10 mouse cellular contexts compared by ENCODE assay signal in genomic region chr12:76954698-76955423, GRCm38 (mm10). TPM values are rescaled to one million over a fixed set of nuclear protein-coding genes. Genes with fewer than 3 reads are reported as not detected.
DNase-seq lines count a peak whose midpoint lies in the region; ATAC-seq and TF ChIP-seq lines count a peak whose summit lies in the region.
"Had no signal": no experiment of that assay in that cellular context is flagged by ENCODE, and none has a peak within 500 bp of the region (broad histone marks: within the 10 kb centered on the region; RNA-seq: fewer than 3 reads in every experiment).

No protein-coding gene starts in this region.

- H3K4me2 ChIP-seq in forebrain, embryonic 15.5 days (replicated peaks) = no peak overlapping the region
- H3K4me2 ChIP-seq in forebrain, embryonic 11.5 days (ENCODE audit: low read depth, low read length, severe bottlenecking) = no peak overlapping the region
- H3K4me2 ChIP-seq in lung, embryonic 16.5 days (ENCODE audit: low read depth, low read length) = peak overlapping the region; percentile 16; the same call in 1 of the 2 replicates
- H3K4me2 ChIP-seq in stomach, postnatal 0 days (replicated peaks; ENCODE audit: low read depth) = no peak overlapping the region; the same call in 1 of the 2 replicates
- H3K4me2 ChIP-seq: embryonic facial prominence, embryonic 13.5 days; neural tube, embryonic 12.5 days had no signal

- H3K9ac ChIP-seq in forebrain, embryonic 15.5 days (replicated peaks) = no peak overlapping the region
- no peak overlapping the region for H3K9ac ChIP-seq in forebrain, embryonic 11.5 days (ENCODE audit: low read length)
- 0 out of 2 replicates have a peak overlapping the region, but pooled peaks have one; percentile 27 for H3K9ac ChIP-seq in lung, embryonic 16.5 days (ENCODE audit: low read length)
- no peak overlapping the region for H3K9ac ChIP-seq in stomach, postnatal 0 days (ENCODE audit: low read length)
- H3K9ac ChIP-seq: embryonic facial prominence, embryonic 13.5 days; neural tube, embryonic 12.5 days had no signal

- no peak for TF ChIP-seq CTCF in stomach, postnatal 0 days (IDR thresholded peaks at IDR 0.05; ENCODE audit: low read depth)

- intact Hi-C loops in gastrocnemius, postnatal 14 days (cut with DNase I; ENCODE audit: low total_unique reads) = no loop called here

- 62% methylated on average over 10 of the region's 10 CpGs for WGBS in forebrain, embryonic 15.5 days
- 86% methylated on average over 10 of the region's 10 CpGs for WGBS in forebrain, embryonic 11.5 days
- 48% methylated on average over 10 of the region's 10 CpGs for WGBS in lung, embryonic 16.5 days
- whole genome bisulfite sequencing in stomach, postnatal 0 days = 33% methylated on average over 10 of the region's 10 CpGs

- H3K4me1 ChIP-seq in forebrain, embryonic 15.5 days = peaks cover 17% of the 10 kb centered on the region
- H3K4me1 ChIP-seq in forebrain, embryonic 11.5 days (replicated peaks; ENCODE audit: control insufficient read depth, insufficient read depth, low read length) = no peaks in the 10 kb centered on the region
- H3K4me1 ChIP-seq in lung, embryonic 16.5 days (replicated peaks; ENCODE audit: control insufficient read depth, insufficient read depth, low read length) = peaks cover 20% of the 10 kb centered on the region
- 0 out of 2 replicates have a peak, but pooled peaks cover 6% of the 10 kb centered on the region for H3K4me1 ChIP-seq in stomach, postnatal 0 days (replicated peaks; ENCODE audit: control insufficient read depth, insufficient read depth)
- H3K4me1 ChIP-seq: neural tube, embryonic 12.5 days had no signal

- H3K27me3 ChIP-seq in forebrain, embryonic 15.5 days = no peaks in the 10 kb centered on the region
- H3K27me3 ChIP-seq in forebrain, embryonic 11.5 days (ENCODE audit: control insufficient read depth, insufficient read depth, low read length) = no peaks in the 10 kb centered on the region
- no peaks in the 10 kb centered on the region for H3K27me3 ChIP-seq in lung, embryonic 16.5 days (ENCODE audit: control insufficient read depth, insufficient read depth, low read depth, low read length)
- no peaks in the 10 kb centered on the region for H3K27me3 ChIP-seq in stomach, postnatal 0 days (ENCODE audit: control insufficient read depth, insufficient read depth, low read length)
- H3K27me3 ChIP-seq: embryonic facial prominence, embryonic 13.5 days; neural tube, embryonic 12.5 days had no signal

- no peak for DNase-seq in forebrain, embryonic 11.5 days (ENCODE audit: low spot score)
- DNase-seq in cerebellum, adult 11 months = peak; percentile 85
- peak; percentile 85 for DNase-seq in gastrocnemius, postnatal 14 days
- DNase-seq in kidney, postnatal 10 days = peak; percentile 80
- DNase-seq in stomach, postnatal 0 days (ENCODE audit: low spot score) = peak; percentile 48
- DNase-seq in liver = no peak

- no peak overlapping the region for H3K4me3 ChIP-seq in forebrain, embryonic 15.5 days
- no peak overlapping the region for H3K4me3 ChIP-seq in forebrain, embryonic 11.5 days (ENCODE audit: low read depth, low read length)
- H3K4me3 ChIP-seq in lung, embryonic 16.5 days (ENCODE audit: low read length) = no peak overlapping the region
- H3K4me3 ChIP-seq in stomach, postnatal 0 days (ENCODE audit: low read depth, low read length) = no peak overlapping the region
- H3K4me3 ChIP-seq: embryonic facial prominence, embryonic 13.5 days; neural tube, embryonic 12.5 days had no signal

- H3K9me3 ChIP-seq in forebrain, embryonic 15.5 days = no peaks in the 10 kb centered on the region
- H3K9me3 ChIP-seq in forebrain, embryonic 11.5 days (ENCODE audit: control insufficient read depth, low read length) = no peaks in the 10 kb centered on the region
- H3K9me3 ChIP-seq in lung, embryonic 16.5 days (ENCODE audit: control insufficient read depth, low read length) = no peaks in the 10 kb centered on the region
- no peaks in the 10 kb centered on the region for H3K9me3 ChIP-seq in stomach, postnatal 0 days (ENCODE audit: control insufficient read depth, low read length)
- H3K9me3 ChIP-seq: embryonic facial prominence, embryonic 13.5 days; neural tube, embryonic 12.5 days had no signal

- H3K27ac ChIP-seq in forebrain, embryonic 15.5 days (replicated peaks) = peak overlapping the region; percentile 39; the same call in 1 of the 2 replicates
- no peak overlapping the region for H3K27ac ChIP-seq in forebrain, embryonic 11.5 days (ENCODE audit: low read depth, low read length)
- H3K27ac ChIP-seq in lung, embryonic 16.5 days (ENCODE audit: low read length) = peak overlapping the region; percentile 91
- peak overlapping the region; percentile 53 for H3K27ac ChIP-seq in stomach, postnatal 0 days (replicated peaks)
- H3K27ac ChIP-seq: embryonic facial prominence, embryonic 13.5 days; neural tube, embryonic 12.5 days had no signal

- ATAC-seq in forebrain, embryonic 15.5 days (replicated peaks) = peak; percentile 58
- ATAC-seq in forebrain, embryonic 11.5 days (replicated peaks; ENCODE audit: low FRiP score) = no peak
- peak; percentile 86 for ATAC-seq in lung, embryonic 16.5 days (ENCODE audit: low read depth)
- ATAC-seq in stomach, postnatal 0 days (ENCODE audit: low FRiP score, low TSS enrichment) = peak; percentile 39; the same call in 1 of the 2 replicates

- no peak for TF ChIP-seq EP300 in stomach, postnatal 0 days (optimal IDR thresholded peaks at IDR 0.05)

- peaks cover 65% of the 10 kb centered on the region for H3K36me3 ChIP-seq in forebrain, embryonic 15.5 days
- H3K36me3 ChIP-seq in forebrain, embryonic 11.5 days (ENCODE audit: control insufficient read depth, insufficient read depth, low read length) = peaks cover 9% of the 10 kb centered on the region; the same call in 1 of the 2 replicates
- H3K36me3 ChIP-seq in lung, embryonic 16.5 days (ENCODE audit: control insufficient read depth, insufficient read depth, low read length) = peaks cover 27% of the 10 kb centered on the region
- peaks cover 15% of the 10 kb centered on the region for H3K36me3 ChIP-seq in stomach, postnatal 0 days (ENCODE audit: control insufficient read depth, insufficient read depth, low read length)

RNA-seq across cellular contexts. Expression of gene Max, which starts 7.1 kb away (rescaled TPM):
- polyA plus RNA-seq in forebrain, embryonic 15.5 days (2015; fragmentation: Nextera tagmentation; extraction: Ambion mirVana) = 19.4 and 21.1 TPM in 2 replicates
- polyA plus RNA-seq in forebrain, embryonic 11.5 days (2014; fragmentation: Nextera tagmentation; extraction: Ambion mirVana) = 19.4 and 21.5 TPM in 2 replicates
- total RNA-seq in gastrocnemius, postnatal 14 days (2021) = 10 to 100 TPM; 26.4 to 35.6 TPM
- 13.1 and 13.5 TPM in 2 replicates for polyA plus RNA-seq in lung, embryonic 16.5 days (2015; fragmentation: Nextera tagmentation; extraction: Ambion mirVana)
- polyA plus RNA-seq in stomach, postnatal 0 days (2015; fragmentation: Nextera tagmentation; extraction: Ambion mirVana) = 11.4 TPM in 2 replicates

Comparison
In these comparisons a context has a peak if more than half of its experiments do, and no peak if none do; other contexts are left out.
1. DNase-seq: peak in cerebellum, adult 11 months (single experiment), gastrocnemius, postnatal 14 days (single experiment), kidney, postnatal 10 days (single experiment) and stomach, postnatal 0 days (single experiment); none in forebrain, embryonic 11.5 days (single experiment) and liver (single experiment).